Mouse (Mus musculus) liver, embryonic 14.5 days (tissue): Measurements from ENCODE around the gene Chn2.

Experiments
- CTCF ChIP-seq: IDR thresholded peaks from 2 replicates; pipeline ENCODE4 v1.5.1; 2016; ENCODE audit warnings: antibody characterized with exemption, low read depth, control low read depth
- EP300 ChIP-seq: IDR thresholded peaks from 2 replicates; pipeline ENCODE4 v1.6.1; 2016; ENCODE audit warnings: antibody characterized with exemption, low read depth

DNA sequence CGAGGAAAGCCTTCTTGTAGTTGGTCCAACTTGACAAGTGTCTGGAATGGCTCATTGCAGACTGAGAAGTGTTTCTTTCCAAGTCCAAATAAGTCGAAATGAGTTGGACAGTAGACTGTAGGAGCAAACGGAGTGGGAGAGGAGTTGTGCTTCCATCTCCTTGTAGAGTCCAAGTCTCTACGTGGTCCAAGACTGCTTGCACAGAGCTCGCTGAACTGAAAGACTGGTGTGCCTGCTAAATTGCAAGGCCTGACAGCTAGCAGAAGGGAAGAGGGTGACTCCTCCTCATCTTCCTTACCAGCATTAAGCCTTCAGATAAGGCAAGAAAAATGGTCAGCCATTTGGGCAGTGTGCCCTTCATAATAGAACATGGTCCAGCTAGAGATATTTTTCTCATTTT lies 111.5 kb downstream of the Chn2 start:
- no peak for TF ChIP-seq CTCF
- TF ChIP-seq EP300: no peak
